Mouse (Mus musculus): ENCODE measurements around the gene Abcc10.

DNA sequence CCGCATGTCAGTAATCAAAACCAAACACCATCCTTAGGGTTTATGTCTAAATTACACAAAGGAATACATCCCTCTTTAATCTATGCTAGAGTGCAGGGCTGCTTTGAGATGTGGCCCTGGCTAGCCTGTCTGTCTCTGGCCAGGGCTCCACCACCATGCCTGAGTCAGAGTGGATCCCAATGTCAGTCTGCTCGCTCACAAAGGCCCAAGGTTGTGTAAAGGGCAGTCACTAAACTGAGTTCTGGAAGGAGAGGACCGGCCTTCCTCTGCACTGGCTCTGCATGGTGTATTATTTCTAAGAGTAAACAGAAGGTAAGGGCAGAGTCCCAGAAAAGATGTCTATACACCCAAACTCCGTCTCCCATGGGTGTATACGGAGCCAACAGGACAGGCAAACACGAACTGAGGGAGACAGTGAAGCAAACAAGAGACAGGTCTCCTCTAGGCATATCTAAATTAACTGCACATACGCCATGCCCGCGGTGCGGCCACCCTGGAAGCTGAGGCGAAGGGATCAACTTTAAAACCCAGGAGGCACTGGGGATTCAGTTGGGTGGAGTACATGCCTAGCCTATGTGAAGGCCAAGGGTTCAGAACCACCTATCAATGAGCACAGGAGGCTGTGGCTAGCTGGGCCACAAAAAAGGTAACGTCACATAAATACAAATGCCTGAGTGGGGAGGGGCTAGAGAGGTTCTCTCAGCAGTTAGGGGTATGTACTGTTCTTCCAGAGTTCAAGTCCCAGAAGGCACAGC, 50.0 kb downstream of the Abcc10 start:
- TF ChIP-seq POLR2A (IDR thresholded peaks at IDR 0.05; ENCODE audit: low read depth, low read length) (no peak), CTCF (IDR thresholded peaks at IDR 0.05; ENCODE audit: extremely low read depth, insufficient read length, insufficient replicate concordance, low read depth, low read length) (no peak)
